Mouse (Mus musculus) ES-E14 (cell line): Measurements from ENCODE around the gene Dock4.

ENCODE experiments used
- CHD2 ChIP-seq: IDR thresholded peaks from 2 replicates; pipeline ENCODE4 v1.6.1; 2014; ENCODE audit warnings: mild to moderate bottlenecking, low read depth, low read length, inconsistent platforms
- HCFC1 ChIP-seq: IDR thresholded peaks from 2 replicates; pipeline ENCODE4 v1.6.1; 2012; ENCODE audit warnings: low read length, inconsistent platforms, borderline replicate concordance; ENCODE audit not compliant: insufficient read depth
- MAFK ChIP-seq: IDR thresholded peaks from 2 replicates; pipeline ENCODE4 v1.6.1; 2014; ENCODE audit warnings: mild to moderate bottlenecking, low read depth, low read length, inconsistent platforms; ENCODE audit not compliant: insufficient read depth
- ZNF384 ChIP-seq: IDR thresholded peaks from 2 replicates; pipeline ENCODE4 v1.6.1; 2012; ENCODE audit warnings: low read depth, low read length, inconsistent platforms

GRCm38 (mm10) chr12:40728373-40728772 lies 282.6 kb downstream of the Dock4 start:
- no peak for TF ChIP-seq MAFK
- TF ChIP-seq CHD2: no peak
- no peak for TF ChIP-seq ZNF384
- TF ChIP-seq HCFC1: no peak
